ENCODE assay signal across 13 mouse cellular contexts in genomic region chr1:183756716-183757115, GRCm38 (mm10).
"Had no signal": no experiment of that assay in that cellular context is flagged by ENCODE, and none has a peak within 500 bp of the region (broad histone marks: within the 10 kb centered on the region; RNA-seq: fewer than 3 reads in every experiment).

No protein-coding gene starts in this region.

- H3K4me1 ChIP-seq: liver, embryonic 13.5 days; midbrain, embryonic 12.5 days; midbrain, embryonic 15.5 days; stomach, embryonic 15.5 days had no signal

- H3K36me3 ChIP-seq: liver, embryonic 13.5 days; midbrain, embryonic 12.5 days; midbrain, embryonic 15.5 days; stomach, embryonic 15.5 days had no signal

- DNase-seq: kidney, adult 2 months; kidney, postnatal 25 days; layer of hippocampus, adult 9-11 months; liver, embryonic 13.5 days; lung, adult 2 months; lung, postnatal 14 days; lung, postnatal 4 days; thymus, postnatal 36 days had no signal

- H3K4me3 ChIP-seq: layer of hippocampus, adult 2 months; liver, embryonic 13.5 days; midbrain, embryonic 12.5 days; midbrain, embryonic 15.5 days; stomach, embryonic 15.5 days had no signal

- H3K27me3 ChIP-seq: liver, embryonic 13.5 days; midbrain, embryonic 12.5 days; midbrain, embryonic 15.5 days; stomach, embryonic 15.5 days had no signal

- H3K4me2 ChIP-seq: liver, embryonic 13.5 days; midbrain, embryonic 12.5 days; midbrain, embryonic 15.5 days; stomach, embryonic 15.5 days had no signal

- H3K9ac ChIP-seq: liver, embryonic 13.5 days; midbrain, embryonic 12.5 days; midbrain, embryonic 15.5 days; stomach, embryonic 15.5 days had no signal

- H3K27ac ChIP-seq: kidney, postnatal 0 days; layer of hippocampus, adult 2 months; liver, embryonic 13.5 days; midbrain, embryonic 12.5 days; midbrain, embryonic 15.5 days; stomach, embryonic 15.5 days had no signal

- H3K9me3 ChIP-seq: liver, embryonic 13.5 days; midbrain, embryonic 12.5 days; midbrain, embryonic 15.5 days; stomach, embryonic 15.5 days had no signal

- ATAC-seq: midbrain, embryonic 15.5 days had no signal
